Mouse (Mus musculus): ENCODE measurements around the gene Aurkb. TPM values are rescaled to one million over a fixed set of nuclear protein-coding genes. Genes with fewer than 3 reads are reported as not detected.

Gene Aurkb
- polyA plus RNA-seq, 1 experiment, result 28.2 TPM

DNA sequence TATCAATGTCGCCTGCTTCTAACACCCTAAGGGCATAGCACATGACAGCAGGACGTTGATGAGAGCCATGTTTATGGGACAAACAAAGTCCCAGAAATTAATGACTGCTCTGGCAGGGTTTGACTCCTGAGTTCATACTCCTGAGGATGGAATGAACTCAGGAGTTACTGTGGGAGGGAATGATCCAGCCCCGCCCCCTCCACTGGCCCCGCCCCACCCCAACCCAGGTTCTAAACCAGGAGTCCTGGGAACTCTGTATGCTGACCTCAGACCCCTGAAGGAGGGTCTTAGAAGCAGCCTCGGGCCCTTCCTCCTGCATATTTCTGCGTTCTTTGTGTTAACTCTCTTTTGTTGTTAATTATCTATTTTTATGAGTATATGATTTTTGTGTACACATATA lies 40.2 kb downstream of the Aurkb start:
- H3K4me3 ChIP-seq, result no peak overlapping the region
- TF ChIP-seq REST (IDR thresholded peaks at IDR 0.05; ENCODE audit: insufficient read depth, insufficient read length) (no peak), CEBPB (IDR thresholded peaks at IDR 0.05; ENCODE audit: insufficient read depth, poor library complexity, severe bottlenecking) (no peak), MAX (IDR thresholded peaks at IDR 0.05; ENCODE audit: low read depth) (no peak), MYOD1 (IDR thresholded peaks at IDR 0.05; ENCODE audit: control insufficient read depth in 1 of 3, insufficient read length in 2 of 3, low read depth in 2 of 3) (no peak), POLR2A (IDR thresholded peaks at IDR 0.05; ENCODE audit: insufficient read length, low read depth) (no peak), TCF12 (IDR thresholded peaks at IDR 0.05; ENCODE audit: insufficient read depth, poor library complexity, severe bottlenecking) (no peak), E2F4 (IDR thresholded peaks at IDR 0.05; ENCODE audit: insufficient read depth) (no peak), MYOG (IDR thresholded peaks at IDR 0.05; ENCODE audit: control insufficient read depth in 1 of 3, insufficient read depth in 1 of 3, insufficient read length in 2 of 3, low read depth in 2 of 3) (no peak), USF1 (IDR thresholded peaks at IDR 0.05; ENCODE audit: low read depth) (no peak), POLR2AphosphoS2 (IDR thresholded peaks at IDR 0.05; ENCODE audit: insufficient read length, low read depth) (no peak), SRF (IDR thresholded peaks at IDR 0.05; ENCODE audit: control insufficient read depth, insufficient read length, low read depth) (no peak), TCF3 (IDR thresholded peaks at IDR 0.05; ENCODE audit: insufficient read length, low read depth) (no peak)
- peaks cover 7% of the 10 kb centered on the region for H3K36me3 ChIP-seq (ENCODE audit: control insufficient read depth, insufficient read depth)
- H3K27me3 ChIP-seq (ENCODE audit: control insufficient read depth, insufficient read depth, insufficient read length), result no peaks in the 10 kb centered on the region
- H3K79me2 ChIP-seq (ENCODE audit: control insufficient read depth, insufficient read depth), result peaks cover 26% of the 10 kb centered on the region
- no peak overlapping the region for H3K4me2 ChIP-seq (ENCODE audit: low read depth)
- no peak overlapping the region for H3ac ChIP-seq (ENCODE audit: control insufficient read depth, insufficient read length)

DNA sequence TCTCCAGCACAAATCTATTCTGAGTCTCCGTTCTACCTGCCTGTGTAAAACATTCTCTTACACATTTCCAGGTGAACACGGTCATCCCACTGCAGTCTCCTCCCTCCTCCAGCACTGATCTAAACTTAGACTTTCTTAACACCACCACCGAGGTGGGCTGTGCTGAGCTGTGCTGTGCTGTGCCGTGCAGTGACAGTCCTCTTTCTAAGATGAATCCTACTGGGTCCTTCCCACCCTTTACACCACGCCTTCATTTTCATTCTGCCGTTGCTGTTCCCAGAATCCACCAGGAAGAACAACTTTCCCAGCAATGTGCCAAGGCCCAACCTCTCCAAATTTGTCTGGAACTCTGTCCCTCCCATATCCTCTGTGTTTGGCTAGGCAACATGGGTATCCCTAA lies 40.9 kb downstream of the Aurkb start:
- Histone ChIP-seq H3K36me3 (ENCODE audit: control insufficient read depth, insufficient read depth) (peaks cover 14% of the 10 kb centered on the region), H3K4me3 (no peak overlapping the region), H3K79me2 (ENCODE audit: control insufficient read depth, insufficient read depth) (peaks cover 26% of the 10 kb centered on the region), H3K4me2 (ENCODE audit: low read depth) (no peak overlapping the region), H3K27me3 (ENCODE audit: control insufficient read depth, insufficient read depth, insufficient read length) (no peaks in the 10 kb centered on the region), H3ac (ENCODE audit: control insufficient read depth, insufficient read length) (no peak overlapping the region)
- TF ChIP-seq REST (IDR thresholded peaks at IDR 0.05; ENCODE audit: insufficient read depth, insufficient read length), result no peak
- no peak for TF ChIP-seq CEBPB (IDR thresholded peaks at IDR 0.05; ENCODE audit: insufficient read depth, poor library complexity, severe bottlenecking)
- TF ChIP-seq MYOG (IDR thresholded peaks at IDR 0.05; ENCODE audit: control insufficient read depth in 1 of 3, insufficient read depth in 1 of 3, insufficient read length in 2 of 3, low read depth in 2 of 3), result no peak
- no peak for TF ChIP-seq SRF (IDR thresholded peaks at IDR 0.05; ENCODE audit: control insufficient read depth, insufficient read length, low read depth)
- no peak for TF ChIP-seq MAX (IDR thresholded peaks at IDR 0.05; ENCODE audit: low read depth)
- no peak for TF ChIP-seq POLR2AphosphoS2 (IDR thresholded peaks at IDR 0.05; ENCODE audit: insufficient read length, low read depth)
- no peak for TF ChIP-seq USF1 (IDR thresholded peaks at IDR 0.05; ENCODE audit: low read depth)
- TF ChIP-seq TCF12 (IDR thresholded peaks at IDR 0.05; ENCODE audit: insufficient read depth, poor library complexity, severe bottlenecking), result no peak
- no peak for TF ChIP-seq E2F4 (IDR thresholded peaks at IDR 0.05; ENCODE audit: insufficient read depth)
- TF ChIP-seq TCF3 (IDR thresholded peaks at IDR 0.05; ENCODE audit: insufficient read length, low read depth), result no peak
- no peak for TF ChIP-seq MYOD1 (IDR thresholded peaks at IDR 0.05; ENCODE audit: control insufficient read depth in 1 of 3, insufficient read length in 2 of 3, low read depth in 2 of 3)
- TF ChIP-seq POLR2A (IDR thresholded peaks at IDR 0.05; ENCODE audit: insufficient read length, low read depth), result no peak

DNA sequence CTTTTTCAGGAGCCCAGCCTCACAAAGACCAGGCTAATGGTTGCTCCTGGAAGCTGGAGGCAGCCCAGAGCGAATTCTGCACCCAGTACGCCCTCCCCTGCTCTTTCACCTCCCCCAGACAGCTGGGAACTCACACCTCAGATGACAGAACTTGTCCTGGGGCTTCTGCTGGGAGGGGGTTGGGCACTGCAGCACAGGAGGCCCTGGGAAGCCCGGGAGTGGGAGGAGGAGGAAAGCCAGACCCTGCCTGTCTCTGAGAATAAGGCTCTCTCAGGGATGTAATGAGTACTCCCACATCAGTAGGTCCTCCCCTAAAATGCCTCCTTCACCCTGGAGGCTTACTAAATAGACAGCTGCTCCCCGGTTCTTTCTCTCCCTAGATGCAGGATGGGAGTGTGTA lies 41.6 kb downstream of the Aurkb start:
- Histone ChIP-seq H3K36me3 (ENCODE audit: control insufficient read depth, insufficient read depth) (peaks cover 19% of the 10 kb centered on the region), H3K27me3 (ENCODE audit: control insufficient read depth, insufficient read depth, insufficient read length) (no peaks in the 10 kb centered on the region), H3ac (ENCODE audit: control insufficient read depth, insufficient read length) (no peak overlapping the region), H3K79me2 (ENCODE audit: control insufficient read depth, insufficient read depth) (peaks cover 26% of the 10 kb centered on the region), H3K4me2 (ENCODE audit: low read depth) (no peak overlapping the region), H3K4me3 (no peak overlapping the region)
- TF ChIP-seq TCF12 (IDR thresholded peaks at IDR 0.05; ENCODE audit: insufficient read depth, poor library complexity, severe bottlenecking) (no peak), CEBPB (IDR thresholded peaks at IDR 0.05; ENCODE audit: insufficient read depth, poor library complexity, severe bottlenecking) (no peak), SRF (IDR thresholded peaks at IDR 0.05; ENCODE audit: control insufficient read depth, insufficient read length, low read depth) (no peak), MYOG (IDR thresholded peaks at IDR 0.05; ENCODE audit: control insufficient read depth in 1 of 3, insufficient read depth in 1 of 3, insufficient read length in 2 of 3, low read depth in 2 of 3) (peak in 1 of 3 experiments; percentile 16)

DNA sequence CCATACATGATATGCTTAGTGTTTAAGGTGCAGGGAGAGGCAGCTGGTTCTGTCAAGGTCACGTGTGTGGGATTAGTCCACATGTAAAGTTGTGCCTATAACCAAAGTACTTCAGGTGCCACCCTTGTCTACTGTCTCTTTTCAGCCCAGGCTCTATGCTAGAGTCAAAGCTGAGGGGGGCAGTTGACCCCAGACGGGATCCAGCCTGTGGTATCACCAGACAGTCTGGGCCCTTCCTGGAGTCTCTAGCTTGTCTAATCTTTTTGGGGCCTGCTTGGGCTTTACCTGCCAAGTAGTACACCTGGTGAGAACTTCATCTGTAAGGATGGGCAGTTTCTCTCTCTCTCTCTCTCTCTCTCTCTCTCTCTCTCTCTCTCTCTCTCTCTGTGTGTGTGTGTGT lies 42.1 kb downstream of the Aurkb start:
- Histone ChIP-seq H3K27me3 (ENCODE audit: control insufficient read depth, insufficient read depth, insufficient read length) (no peaks in the 10 kb centered on the region), H3K4me3 (peak overlapping the region; percentile 92), H3K4me2 (ENCODE audit: low read depth) (peak overlapping the region; percentile 94), H3K79me2 (ENCODE audit: control insufficient read depth, insufficient read depth) (peaks cover 26% of the 10 kb centered on the region), H3K36me3 (ENCODE audit: control insufficient read depth, insufficient read depth) (peaks cover 20% of the 10 kb centered on the region), H3ac (ENCODE audit: control insufficient read depth, insufficient read length) (no peak overlapping the region)
- TF ChIP-seq E2F4 (IDR thresholded peaks at IDR 0.05; ENCODE audit: insufficient read depth) (no peak), USF1 (IDR thresholded peaks at IDR 0.05; ENCODE audit: low read depth) (peak; percentile 27), POLR2AphosphoS2 (IDR thresholded peaks at IDR 0.05; ENCODE audit: insufficient read length, low read depth) (no peak), SRF (IDR thresholded peaks at IDR 0.05; ENCODE audit: control insufficient read depth, insufficient read length, low read depth) (no peak)

DNA sequence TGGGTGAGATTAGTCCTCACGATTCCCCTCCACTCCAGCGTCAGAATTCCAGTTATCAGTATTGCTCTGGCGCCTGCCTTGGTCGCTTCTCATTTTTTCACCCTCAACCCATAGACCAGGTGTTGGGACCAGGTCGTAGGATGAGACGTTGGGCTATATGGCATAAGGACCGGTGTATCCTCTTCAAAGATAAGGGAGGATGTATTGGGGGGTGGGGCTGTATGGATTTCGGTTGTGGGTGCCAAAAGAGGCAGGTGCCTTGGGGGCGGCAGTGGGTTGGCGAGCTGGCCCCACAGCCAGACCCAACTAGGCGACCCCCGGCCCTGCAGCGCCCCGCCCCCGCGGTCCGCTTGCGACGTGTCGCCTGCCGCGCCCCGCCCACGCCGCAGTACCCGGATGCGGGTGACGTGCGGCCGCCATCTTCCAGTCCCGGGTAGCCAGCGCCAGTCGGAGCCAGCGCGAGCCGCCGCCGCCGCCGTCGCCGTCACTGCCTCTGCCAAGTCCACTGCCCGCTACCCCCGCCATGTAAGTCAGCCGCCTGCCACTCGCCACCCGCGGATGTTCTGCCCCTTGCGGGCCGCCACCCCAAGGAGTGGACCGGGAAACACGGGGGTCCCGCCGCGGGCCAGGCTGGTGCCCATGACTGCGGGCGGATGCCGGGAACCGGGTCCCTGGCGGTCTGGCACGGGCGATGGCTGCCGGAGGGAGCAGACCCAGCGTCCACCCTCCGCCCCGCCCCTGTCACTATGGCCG lies 42.8 kb downstream of the Aurkb start, which contains the start of gene Vamp2:
Vamp2 (plus strand) TSS at position 388 of the 753 bp plus-strand sequence.
- H3K27me3 ChIP-seq (ENCODE audit: control insufficient read depth, insufficient read depth, insufficient read length), result no peaks in the 10 kb centered on the region
- H3K79me2 ChIP-seq (ENCODE audit: control insufficient read depth, insufficient read depth), result peaks cover 26% of the 10 kb centered on the region
- peak within 1 kb of the TSS; percentile 98 for H3ac ChIP-seq (ENCODE audit: control insufficient read depth, insufficient read length)
- H3K4me2 ChIP-seq (ENCODE audit: low read depth), result peak within 1 kb of the TSS; percentile 94
- peak; percentile 90 for TF ChIP-seq POLR2AphosphoS2 (IDR thresholded peaks at IDR 0.05; ENCODE audit: insufficient read length, low read depth)
- no peak for TF ChIP-seq CEBPB (IDR thresholded peaks at IDR 0.05; ENCODE audit: insufficient read depth, poor library complexity, severe bottlenecking)
- TF ChIP-seq TCF12 (IDR thresholded peaks at IDR 0.05; ENCODE audit: insufficient read depth, poor library complexity, severe bottlenecking), result no peak
- TF ChIP-seq MYOD1 (IDR thresholded peaks at IDR 0.05; ENCODE audit: control insufficient read depth in 1 of 3, insufficient read length in 2 of 3, low read depth in 2 of 3), result peak in 1 of 3 experiments; percentile 31
- no peak for TF ChIP-seq E2F4 (IDR thresholded peaks at IDR 0.05; ENCODE audit: insufficient read depth)
- no peak for TF ChIP-seq TCF3 (IDR thresholded peaks at IDR 0.05; ENCODE audit: insufficient read length, low read depth)
- no peak for TF ChIP-seq MAX (IDR thresholded peaks at IDR 0.05; ENCODE audit: low read depth)
- no peak for TF ChIP-seq SRF (IDR thresholded peaks at IDR 0.05; ENCODE audit: control insufficient read depth, insufficient read length, low read depth)
- TF ChIP-seq REST (IDR thresholded peaks at IDR 0.05; ENCODE audit: insufficient read depth, insufficient read length), result no peak
- no peak for TF ChIP-seq MYOG (IDR thresholded peaks at IDR 0.05; ENCODE audit: control insufficient read depth in 1 of 3, insufficient read depth in 1 of 3, insufficient read length in 2 of 3, low read depth in 2 of 3)
- peak; percentile 90 for TF ChIP-seq POLR2A (IDR thresholded peaks at IDR 0.05; ENCODE audit: insufficient read length, low read depth)
- no peak for TF ChIP-seq USF1 (IDR thresholded peaks at IDR 0.05; ENCODE audit: low read depth)
- peak within 1 kb of the TSS; percentile 92 for H3K4me3 ChIP-seq
- peaks cover 20% of the 10 kb centered on the region for H3K36me3 ChIP-seq (ENCODE audit: control insufficient read depth, insufficient read depth)

All from myocyte (in vitro differentiated cells).